Mouse (Mus musculus): ENCODE data around the gene Kcnc1.

The Kcnc1 gene

GRCm38 (mm10) chr7:46471054-46471737, 74.9 kb downstream of the Kcnc1 start:
- DNase-seq (ENCODE audit: low spot score in 2 of 2), result no peak

GRCm38 (mm10) chr7:46473141-46473540, 76.8 kb downstream of the Kcnc1 start:
- DNase-seq (ENCODE audit: low spot score in 2 of 2), result no peak

- no peak for DNase-seq (ENCODE audit: low spot score in 2 of 2)
These were observed 79.2 kb downstream of the Kcnc1 start for GRCm38 (mm10) chr7:46475464-46475863.

- no peak for DNase-seq (ENCODE audit: low spot score in 2 of 2)
These were observed 81.2 kb downstream of the Kcnc1 start for GRCm38 (mm10) chr7:46477456-46477855.

- no peak for DNase-seq (ENCODE audit: low spot score in 2 of 2)
These were observed 83.5 kb downstream of the Kcnc1 start for GRCm38 (mm10) chr7:46479793-46480192.

- no peak for DNase-seq (ENCODE audit: low spot score in 2 of 2)
These were observed 85.8 kb downstream of the Kcnc1 start for GRCm38 (mm10) chr7:46482099-46482531.

- no peak for DNase-seq (ENCODE audit: low spot score in 2 of 2)
These were observed 86.8 kb downstream of the Kcnc1 start for GRCm38 (mm10) chr7:46483050-46483449.

GRCm38 (mm10) chr7:46484223-46484622, 87.9 kb downstream of the Kcnc1 start:
- DNase-seq (ENCODE audit: low spot score in 2 of 2), result no peak

- DNase-seq (ENCODE audit: low spot score in 2 of 2), result no peak
These were observed 90.5 kb downstream of the Kcnc1 start for GRCm38 (mm10) chr7:46486761-46487160.

- no peak for DNase-seq (ENCODE audit: low spot score in 2 of 2)
These were observed 91.1 kb downstream of the Kcnc1 start for GRCm38 (mm10) chr7:46487354-46487753.
